Mouse (Mus musculus): ENCODE results near the gene Gatad1.
"Not testable (repeated sequence)": the region's sequence is repeated elsewhere in the genome, so short reads cannot be mapped to it uniquely, and the experiment has no call there.

Gene Gatad1

DNA sequence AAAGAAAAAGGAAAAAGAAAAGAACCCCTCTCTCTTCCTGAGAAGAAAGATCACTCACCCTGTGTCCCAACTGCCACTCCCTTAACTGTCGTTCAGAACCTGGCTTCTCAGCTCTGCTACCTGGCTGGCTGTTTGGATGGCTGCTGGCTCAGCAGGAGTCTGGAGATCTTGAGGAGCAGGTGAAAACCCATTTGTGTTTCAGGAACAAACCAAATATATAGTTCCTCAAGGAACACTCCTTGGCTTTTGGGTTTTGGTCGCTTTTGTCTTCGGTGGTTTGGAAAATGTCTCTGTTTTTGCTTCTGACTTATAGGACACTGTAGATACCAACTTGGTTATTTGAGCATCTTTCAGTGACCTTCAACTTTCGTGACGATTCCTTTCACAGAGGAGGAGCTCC is at the start of gene Gatad1:
Gene Gatad1 (minus strand): TSS at position 101 of the 400 bp plus-strand sequence.
- DNase-seq (ENCODE audit: low spot score in 2 of 2) = no peak

DNA sequence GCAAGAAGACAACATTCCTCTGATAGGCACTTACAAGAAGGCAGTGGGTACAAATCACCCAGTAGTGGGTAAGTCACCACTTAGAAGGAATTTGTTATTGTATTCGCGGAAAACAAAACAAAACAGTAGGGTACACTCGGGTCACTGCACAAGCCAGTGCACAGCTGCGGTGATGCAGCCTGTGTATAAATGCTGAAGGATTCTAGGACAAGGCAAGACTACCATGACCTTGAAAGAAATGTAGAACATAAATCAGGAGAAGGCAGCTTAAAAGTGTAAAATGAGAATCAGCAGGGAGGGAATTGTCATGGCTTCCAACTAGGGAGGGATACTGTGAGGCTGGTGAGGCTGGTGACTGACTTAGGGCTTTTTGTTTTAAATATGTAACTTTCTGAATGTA is 45.2 kb upstream of the Gatad1 start:
- DNase-seq (ENCODE audit: low spot score in 2 of 2) = no peak

DNA sequence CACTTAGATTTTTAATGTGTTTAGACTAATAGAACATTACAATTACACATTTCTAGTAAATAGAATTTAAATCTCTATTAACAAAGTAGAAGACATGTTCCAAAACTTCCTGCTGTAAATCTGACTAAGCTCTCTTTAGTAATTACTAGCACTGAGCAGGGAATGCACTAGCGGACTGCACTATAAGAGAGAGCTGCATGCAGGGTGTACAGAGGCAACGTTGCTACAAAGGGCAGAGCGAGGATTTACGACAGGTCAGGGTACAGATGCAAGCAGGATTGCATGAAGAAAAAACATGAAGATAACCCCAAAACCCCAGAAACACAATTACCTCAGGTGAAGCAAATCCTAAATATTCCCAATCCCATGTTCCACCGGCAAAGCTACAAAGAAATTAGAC is 43.0 kb upstream of the Gatad1 start:
- DNase-seq (ENCODE audit: low spot score in 2 of 2) = no peak

DNA sequence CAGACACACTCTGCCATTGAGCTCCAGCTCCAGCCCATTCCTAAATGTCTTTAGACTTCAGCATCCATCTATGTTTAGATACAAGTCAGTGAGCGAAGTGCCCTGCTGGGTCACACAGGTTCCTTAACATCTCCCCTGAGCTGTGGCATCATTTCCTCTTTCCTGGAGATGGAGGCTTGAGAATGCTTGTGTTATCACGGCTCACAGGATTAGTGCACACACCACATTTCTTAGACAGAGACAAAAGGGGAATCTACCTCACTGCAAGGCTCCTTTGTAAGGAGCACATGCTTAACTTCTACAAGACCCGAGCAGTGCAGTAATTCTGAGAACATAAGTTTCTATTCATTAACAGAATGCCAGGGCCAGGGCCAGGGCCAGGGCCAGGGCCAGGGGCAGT is 39.0 kb upstream of the Gatad1 start:
- DNase-seq (ENCODE audit: low spot score in 2 of 2) = no peak

- DNase-seq (ENCODE audit: low spot score in 2 of 2) = no peak
These were observed 38.2 kb upstream of the Gatad1 start for GRCm38 (mm10) chr5:3695191-3695590.

GRCm38 (mm10) chr5:3692956-3693355 is 36.0 kb upstream of the Gatad1 start:
- DNase-seq (ENCODE audit: low spot score in 2 of 2) = no peak

- no peak for DNase-seq (ENCODE audit: low spot score in 2 of 2)
These were observed 34.3 kb upstream of the Gatad1 start for GRCm38 (mm10) chr5:3691283-3691682.

GRCm38 (mm10) chr5:3688298-3688697 is 31.3 kb upstream of the Gatad1 start:
- no peak for DNase-seq (ENCODE audit: low spot score in 2 of 2)

DNA sequence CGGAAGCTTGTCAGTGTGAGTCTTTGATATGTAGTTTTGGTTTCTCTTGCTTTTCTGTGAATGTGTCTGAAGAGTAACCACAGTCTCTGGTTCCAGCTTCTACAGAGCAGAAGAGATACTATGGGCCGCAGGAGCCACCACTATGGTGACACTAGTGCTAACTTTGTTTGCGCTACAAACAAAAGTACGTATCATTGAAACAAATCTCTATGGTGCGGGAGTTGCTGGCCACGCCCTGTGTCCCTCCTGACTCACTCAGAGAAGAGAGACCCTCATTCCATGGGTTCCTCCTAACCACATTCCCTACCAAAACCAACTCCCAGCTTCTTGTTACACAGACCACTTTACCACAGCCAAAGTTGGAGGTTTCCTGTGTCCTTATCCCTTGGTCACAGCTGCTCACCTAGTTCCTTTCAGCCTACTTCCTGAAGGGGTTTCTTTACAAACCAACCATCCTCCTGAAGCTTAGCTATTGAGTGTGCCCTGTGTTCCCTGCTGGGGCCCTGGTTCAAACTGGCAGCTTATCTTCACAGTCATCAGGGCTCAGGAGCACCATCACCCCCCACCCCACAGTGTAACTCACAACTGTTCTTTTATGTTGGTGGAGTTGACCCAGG is 13.1 kb upstream of the Gatad1 start:
- no peak for DNase-seq (ENCODE audit: low spot score in 2 of 2)

GRCm38 (mm10) chr5:3666585-3666984 is 9.6 kb upstream of the Gatad1 start:
- no peak for DNase-seq (ENCODE audit: low spot score in 2 of 2)

DNA sequence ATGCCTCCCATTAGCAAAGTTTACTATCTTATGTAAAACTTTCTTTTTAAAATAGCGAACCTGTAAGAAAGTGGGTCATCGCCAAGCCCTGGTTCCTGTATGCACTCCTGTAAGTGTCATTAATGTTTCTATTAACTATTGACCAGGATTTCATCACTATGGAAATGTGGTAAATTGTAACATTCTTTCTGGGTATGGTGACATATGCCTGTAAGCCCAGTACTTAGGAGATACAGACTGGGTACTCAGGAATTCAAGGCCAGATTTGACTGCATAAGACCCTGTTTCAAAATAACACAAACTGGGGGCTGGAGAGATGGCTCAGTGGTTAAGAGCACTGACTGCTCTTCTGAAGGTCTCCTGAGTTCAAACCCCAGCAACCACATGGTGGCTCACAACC is 8.2 kb upstream of the Gatad1 start:
- no peak for DNase-seq (ENCODE audit: low spot score in 2 of 2)

DNA sequence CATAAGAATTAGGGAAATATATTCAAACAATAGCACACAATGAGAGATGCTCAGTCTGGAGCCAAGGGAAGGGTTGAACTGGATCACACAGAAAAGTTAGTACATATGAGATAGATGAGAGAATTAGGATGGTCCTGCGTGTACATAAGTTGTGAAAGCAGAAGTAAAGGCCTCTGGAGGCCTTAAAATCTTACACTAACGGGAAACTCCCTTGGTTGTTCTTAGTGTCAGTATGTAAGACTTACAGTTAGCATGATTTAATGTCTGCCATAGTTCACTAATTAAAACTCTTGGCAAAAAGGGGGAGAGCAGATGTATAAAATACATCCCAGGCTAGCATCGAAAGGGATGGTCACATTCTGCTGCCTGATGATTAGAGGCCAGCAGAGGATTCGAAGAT is 3.2 kb downstream of the Gatad1 start:
- no peak for DNase-seq (ENCODE audit: low spot score in 2 of 2)

DNA sequence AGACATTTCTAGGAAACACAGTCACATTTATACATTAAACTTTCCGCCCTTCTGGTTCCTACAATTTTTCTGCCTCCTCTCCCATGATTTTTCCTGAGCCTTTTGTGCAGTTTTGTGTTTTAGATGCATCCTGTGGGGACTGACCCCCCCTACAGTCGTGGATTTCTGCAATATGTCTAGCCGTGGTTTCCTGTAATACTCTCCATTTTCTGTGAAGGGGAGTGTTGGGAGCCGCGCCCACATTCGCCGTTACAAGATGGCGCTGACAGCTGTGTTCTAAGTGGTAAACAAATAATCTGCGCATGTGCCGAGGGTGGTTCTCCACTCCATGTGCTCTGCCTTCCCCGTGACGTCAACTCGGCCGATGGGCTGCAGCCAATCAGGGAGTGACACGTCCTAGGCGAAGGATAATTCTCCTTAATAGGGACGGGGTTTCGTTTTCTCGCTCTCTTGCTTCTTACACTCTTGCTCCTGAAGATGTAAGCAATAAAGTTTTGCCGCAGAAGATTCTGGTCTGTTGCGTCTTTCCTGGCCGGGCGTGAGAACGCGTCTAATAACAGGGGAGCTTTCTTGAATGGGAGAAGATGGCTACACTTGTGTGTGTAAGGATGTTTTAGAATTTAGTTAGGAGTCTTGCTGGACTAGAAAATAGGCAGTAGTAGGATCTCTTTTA is 3.9 kb downstream of the Gatad1 start:
- DNase-seq (ENCODE audit: low spot score in 2 of 2) = not testable (repeated sequence)

DNA sequence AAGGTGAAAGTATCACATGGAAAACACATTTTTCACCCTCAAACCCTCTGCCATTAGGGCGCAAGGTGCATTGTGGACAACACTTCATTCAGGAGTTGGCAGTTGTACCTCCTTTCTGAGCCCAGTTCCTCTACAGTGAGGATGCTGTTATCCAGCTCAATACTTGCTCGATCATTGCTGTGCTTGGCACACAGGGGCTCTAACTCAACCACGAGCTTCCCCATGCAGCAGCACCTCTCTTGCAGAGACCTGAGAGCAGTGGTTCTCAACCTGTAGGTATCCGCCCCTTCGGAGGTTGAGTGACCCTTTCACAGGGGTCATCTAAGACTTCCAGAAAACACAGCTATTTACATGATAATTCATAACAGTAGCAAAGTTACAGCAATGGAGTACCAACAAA is 5.4 kb downstream of the Gatad1 start:
- no peak for DNase-seq (ENCODE audit: low spot score in 2 of 2)

DNA sequence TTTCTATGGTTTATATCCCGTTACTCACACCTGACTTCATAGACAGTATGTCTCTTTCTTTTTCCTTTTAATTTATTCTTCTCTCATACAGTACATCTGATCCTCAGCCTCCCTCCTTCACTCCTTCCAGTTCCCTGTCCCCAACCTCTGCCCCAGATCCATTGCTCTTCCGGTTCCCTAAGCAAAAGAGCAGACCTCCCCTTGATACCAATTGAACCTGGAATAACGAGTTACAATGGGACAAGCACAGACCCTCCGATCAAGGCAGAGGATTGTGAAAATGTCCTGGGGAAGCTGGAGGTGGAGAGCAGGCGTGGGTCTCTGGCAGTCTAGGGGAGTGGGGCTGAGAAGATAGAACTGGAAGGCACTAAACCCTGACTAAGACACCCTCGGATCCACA is 6.1 kb downstream of the Gatad1 start, which contains the start of gene Tmbim7:
Gene Tmbim7 (plus strand): TSS at position 301 of the 400 bp plus-strand sequence.
- no peak for DNase-seq (ENCODE audit: low spot score in 2 of 2)

DNA sequence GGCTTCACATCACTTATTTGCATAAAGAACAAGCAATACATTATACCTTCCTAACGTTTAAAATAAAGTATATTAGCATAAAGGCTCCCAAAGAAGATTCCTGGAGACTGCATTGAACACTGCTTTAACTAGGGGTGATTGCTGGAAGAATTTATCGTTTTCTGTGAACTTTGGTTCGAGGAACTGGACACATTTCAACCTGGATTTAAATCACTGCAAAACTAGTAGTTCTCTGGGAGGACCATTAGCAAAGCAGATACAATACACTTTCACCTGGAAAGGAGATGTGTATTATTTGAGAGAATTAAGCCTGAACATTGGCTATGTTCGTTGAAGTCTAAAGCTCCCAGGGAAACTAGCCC is 8.2 kb downstream of the Gatad1 start:
- no peak for DNase-seq (ENCODE audit: low spot score in 2 of 2)

DNA sequence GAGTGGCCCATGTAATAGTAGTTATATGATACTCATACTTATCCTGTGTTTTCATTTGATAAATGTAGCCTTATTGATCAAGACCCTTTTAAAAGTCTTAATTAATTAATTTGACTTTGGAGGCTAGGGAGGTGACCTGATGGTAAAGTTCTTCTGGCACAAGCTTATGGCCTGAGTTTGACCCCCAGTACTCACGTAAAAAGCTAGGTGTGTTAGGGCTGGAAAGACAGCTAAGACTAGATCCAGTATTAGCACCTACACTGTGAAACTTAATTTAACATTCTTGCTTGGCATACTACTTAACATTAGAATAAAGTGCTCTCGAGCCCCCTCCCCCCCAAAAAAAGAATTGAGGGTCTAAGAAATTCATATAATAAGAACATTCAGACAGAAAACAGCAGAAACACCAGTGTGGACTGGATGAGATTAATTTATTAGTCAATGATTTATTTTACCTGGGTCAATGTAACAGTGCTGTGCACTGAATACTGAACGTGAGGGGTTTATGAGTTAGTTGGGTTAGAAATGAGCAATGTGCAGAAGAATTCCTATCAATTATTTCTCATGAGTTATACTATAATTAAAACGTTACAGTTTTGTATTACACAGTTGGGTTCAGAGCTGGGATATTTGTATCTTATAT is 8.7 kb downstream of the Gatad1 start:
- DNase-seq (ENCODE audit: low spot score in 2 of 2) = no peak

DNA sequence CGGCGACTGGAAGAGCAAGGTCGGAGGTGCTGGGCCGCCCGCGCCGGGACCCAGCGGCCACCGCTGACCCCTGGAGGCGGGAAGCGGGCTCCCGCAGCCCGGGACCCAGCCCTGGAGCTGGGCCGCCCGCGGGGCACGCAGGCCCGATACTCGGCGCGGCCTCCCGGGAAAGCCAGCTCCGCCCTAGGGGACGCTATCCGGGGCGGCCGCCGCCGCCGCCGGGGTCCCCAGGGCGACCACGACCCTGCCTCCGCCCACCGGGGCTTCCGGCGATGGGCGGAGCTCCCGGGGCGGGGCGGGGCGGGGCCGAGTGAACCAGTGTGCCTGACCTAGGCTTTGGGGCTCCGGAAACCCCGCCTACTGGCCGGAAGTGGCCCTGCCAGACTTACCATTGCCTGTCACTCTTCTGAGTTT is 9.3 kb downstream of the Gatad1 start:
- DNase-seq (ENCODE audit: low spot score in 2 of 2) = peak; percentile 81 to 84

GRCm38 (mm10) chr5:3646991-3647707 is 9.8 kb downstream of the Gatad1 start:
- DNase-seq (ENCODE audit: low spot score in 2 of 2) = peak in 1 of 2 experiments; percentile 27

GRCm38 (mm10) chr5:3646539-3646938 is 10.4 kb downstream of the Gatad1 start:
- DNase-seq (ENCODE audit: low spot score in 2 of 2) = no peak

DNA sequence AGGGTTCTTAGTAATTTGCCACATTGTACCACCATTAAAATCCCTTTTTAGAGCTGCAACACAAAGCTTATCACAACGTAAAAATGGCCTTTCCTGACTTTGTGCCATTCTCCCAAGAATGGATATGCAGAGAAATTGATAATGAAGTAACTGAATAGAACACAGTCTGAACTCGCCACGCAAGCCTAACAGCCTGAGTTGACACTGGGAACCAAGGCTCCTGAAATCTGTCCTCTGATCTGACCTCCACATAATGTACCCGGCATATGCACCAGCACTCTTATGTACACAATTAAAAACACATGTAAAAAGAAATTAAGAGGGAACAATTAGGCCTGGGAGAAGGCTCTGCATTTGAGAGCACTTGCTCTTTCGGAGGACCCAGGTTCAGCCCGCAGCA is 11.7 kb downstream of the Gatad1 start:
- DNase-seq (ENCODE audit: low spot score in 2 of 2) = no peak

- DNase-seq (ENCODE audit: low spot score in 2 of 2) = no peak
These were observed 12.4 kb downstream of the Gatad1 start for GRCm38 (mm10) chr5:3644621-3645020.

DNA sequence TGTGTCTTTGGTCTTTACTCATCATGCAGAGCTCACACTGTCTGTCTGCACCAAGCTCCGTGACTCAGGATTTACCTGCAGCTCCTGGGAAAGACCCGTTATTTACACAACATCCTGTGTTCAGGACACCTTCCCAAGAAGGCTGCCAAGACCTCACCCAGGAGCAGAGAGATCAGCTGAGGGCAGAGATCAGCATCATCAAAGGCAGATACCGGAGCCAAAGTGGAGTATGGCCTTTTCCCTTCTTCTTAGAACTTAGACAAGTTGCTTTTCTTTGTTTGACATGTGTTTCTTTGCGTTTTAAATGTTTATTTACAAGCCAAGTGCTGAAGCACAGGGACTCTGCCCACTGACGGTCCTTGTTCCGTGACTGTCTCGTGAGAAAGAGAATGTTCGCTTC is 21.7 kb downstream of the Gatad1 start:
- no peak for DNase-seq (ENCODE audit: low spot score in 2 of 2)
